Mouse (Mus musculus) spleen, postnatal 36 days (tissue): ENCODE measurements around the gene Mars.
"Not testable (repeated sequence)": the region's sequence is repeated elsewhere in the genome, so short reads cannot be mapped to it uniquely, and the experiment has no call there.

Source experiments
- DNase-seq, 2 experiments: peaks; one replicate each; pipeline ENCODE4 v3.0.0; 2022; ENCODE audit warnings: low spot score in 2 of 2, mixed read lengths in 1 of 2

The Mars gene

GRCm38 (mm10) chr10:127337536-127338099 lies 26.0 kb upstream of the Mars start:
- no peak for DNase-seq

GRCm38 (mm10) chr10:127336952-127337351 lies 25.4 kb upstream of the Mars start:
- DNase-seq, result no peak

GRCm38 (mm10) chr10:127335271-127335670 lies 23.7 kb upstream of the Mars start:
- DNase-seq, result no peak

- no peak for DNase-seq
These were observed 21.6 kb upstream of the Mars start for GRCm38 (mm10) chr10:127333152-127333551.

GRCm38 (mm10) chr10:127332211-127332874 lies 20.8 kb upstream of the Mars start:
- DNase-seq, result no peak

- DNase-seq, result no peak
These were observed 18.6 kb upstream of the Mars start for GRCm38 (mm10) chr10:127330212-127330611.

GRCm38 (mm10) chr10:127327461-127328145 lies 16.0 kb upstream of the Mars start:
- no peak for DNase-seq

GRCm38 (mm10) chr10:127326828-127327227 lies 15.2 kb upstream of the Mars start:
- DNase-seq, result no peak

- peak; percentile 53 to 61 for DNase-seq
These were observed 14.6 kb upstream of the Mars start for GRCm38 (mm10) chr10:127326017-127326801.

GRCm38 (mm10) chr10:127325454-127326016 lies 13.9 kb upstream of the Mars start:
- DNase-seq, result no peak

GRCm38 (mm10) chr10:127324495-127324894 lies 12.9 kb upstream of the Mars start:
- DNase-seq, result peak; percentile 87 to 90

GRCm38 (mm10) chr10:127323131-127323855 lies 11.7 kb upstream of the Mars start:
- DNase-seq, result peak; percentile 77 to 83

- no peak for DNase-seq
These were observed 11.1 kb upstream of the Mars start for GRCm38 (mm10) chr10:127322669-127323068.

- DNase-seq, result no peak
These were observed 10.6 kb upstream of the Mars start for GRCm38 (mm10) chr10:127322178-127322577.

GRCm38 (mm10) chr10:127321621-127322020 lies 10.0 kb upstream of the Mars start, which contains the start of gene Arhgap9:
TSS of gene Arhgap9 (plus strand) at chr10:127321964.
- DNase-seq, result peak; percentile 57 to 61

GRCm38 (mm10) chr10:127319969-127320368 lies 8.4 kb upstream of the Mars start:
- DNase-seq, result no peak

GRCm38 (mm10) chr10:127318009-127318408 lies 6.4 kb upstream of the Mars start:
- no peak for DNase-seq

- no peak for DNase-seq
These were observed 5.7 kb upstream of the Mars start for GRCm38 (mm10) chr10:127317277-127317676.

GRCm38 (mm10) chr10:127314950-127315349 lies 3.4 kb upstream of the Mars start:
- not testable (repeated sequence) for DNase-seq

GRCm38 (mm10) chr10:127313516-127313915 lies 1.9 kb upstream of the Mars start:
- DNase-seq, result not testable (repeated sequence)

- no peak for DNase-seq
These were observed 1.3 kb upstream of the Mars start for GRCm38 (mm10) chr10:127312858-127313257.
